Mouse (Mus musculus) MEL (cell line): ENCODE data around the gene Hace1. TPM values are rescaled to one million over a fixed set of nuclear protein-coding genes. Genes with fewer than 3 reads are reported as not detected.

Experiments
- DNase-seq: peaks from one replicate; pipeline ENCODE4 v3.0.0; 2011; ENCODE audit warnings: low read depth, low spot score
- H3K27ac ChIP-seq: 2 replicates; pipeline ENCODE4 v1.5.1; 2012; ENCODE audit warnings: low read depth, mild to moderate bottlenecking, control low read depth, low read length, moderate library complexity; ENCODE audit not compliant: control insufficient read depth
- H3K27me3 ChIP-seq, 2 experiments: fragments of 150-350 bp in 1 of 2; sonication (generic) in 1 of 2; 2 replicates each; pipeline ENCODE4 v1.6.1; 2012; ENCODE audit warnings: low read length in 2 of 2, mild to moderate bottlenecking in 2 of 2, improper control_type of control experiment in 1 of 2, moderate library complexity in 1 of 2; ENCODE audit not compliant: insufficient read depth in 2 of 2, control insufficient read depth in 1 of 2
- H3K36me3 ChIP-seq, 2 experiments: 2 replicates each; pipeline ENCODE4 v1.6.1; 2012 to 2014; ENCODE audit warnings: low read length in 2 of 2, improper control_type of control experiment in 1 of 2, inconsistent platforms in 1 of 2, mild to moderate bottlenecking in 1 of 2; ENCODE audit not compliant: insufficient read depth in 2 of 2, control insufficient read depth in 1 of 2
- H3K4me1 ChIP-seq, 2 experiments: fragments of 150-350 bp in 1 of 2; sonication (generic) in 1 of 2; 2 replicates each; pipeline ENCODE4 v1.6.1; 2012; ENCODE audit warnings: low read length in 2 of 2, improper control_type of control experiment in 1 of 2, mild to moderate bottlenecking in 1 of 2; ENCODE audit not compliant: insufficient read depth in 2 of 2, control insufficient read depth in 1 of 2
- H3K4me3 ChIP-seq, 2 experiments: fragments of 150-350 bp in 1 of 2; sonication (generic) in 1 of 2; 2 replicates each; pipeline ENCODE4 v1.5.1; 2012; ENCODE audit warnings: low read depth in 2 of 2, low read length in 2 of 2, mild to moderate bottlenecking in 2 of 2, moderate library complexity in 2 of 2, control low read depth in 1 of 2, improper control_type of control experiment in 1 of 2; ENCODE audit not compliant: control insufficient read depth in 1 of 2, insufficient read depth in 1 of 2
- H3K79me2 ChIP-seq: 2 replicates; pipeline ENCODE4 v1.6.1; 2012; ENCODE audit warnings: mild to moderate bottlenecking, low read length, moderate library complexity; ENCODE audit not compliant: control insufficient read depth, poor library complexity, insufficient read depth
- H3K9ac ChIP-seq: 2 replicates; pipeline ENCODE4 v1.6.1; 2012; ENCODE audit warnings: low read depth, mild to moderate bottlenecking, control low read depth, low read length, moderate library complexity; ENCODE audit not compliant: control insufficient read depth, poor library complexity, severe bottlenecking
- H3K9me3 ChIP-seq: fragments of 150-350 bp; sonication (generic); replicated peaks from 2 replicates; pipeline ENCODE4 v1.6.1; 2012; ENCODE audit warnings: mild to moderate bottlenecking, low read length, improper control_type of control experiment, moderate library complexity; ENCODE audit not compliant: insufficient read depth
- CHD1 ChIP-seq: IDR thresholded peaks from 2 replicates; pipeline ENCODE4 v1.6.1; 2012; ENCODE audit warnings: low read depth, mild to moderate bottlenecking, inconsistent platforms, low read length, improper control_type of control experiment
- CHD2 ChIP-seq: IDR thresholded peaks from 2 replicates; pipeline ENCODE4 v1.6.1; 2011; ENCODE audit warnings: low read length, improper control_type of control experiment
- E2F4 ChIP-seq: IDR thresholded peaks from 2 replicates; pipeline ENCODE4 v1.6.1; 2011; ENCODE audit warnings: low read depth, low read length, improper control_type of control experiment, borderline replicate concordance
- ELF1 ChIP-seq: IDR thresholded peaks from 2 replicates; pipeline ENCODE4 v1.6.1; 2014; ENCODE audit warnings: low read depth, mild to moderate bottlenecking, inconsistent platforms, low read length, improper control_type of control experiment, moderate library complexity
- EP300 ChIP-seq, 2 experiments: IDR thresholded peaks; 2 replicates each; pipeline ENCODE4 v1.6.1; 2011; ENCODE audit warnings: improper control_type of control experiment in 2 of 2, low read length in 2 of 2, low read depth in 1 of 2, mild to moderate bottlenecking in 1 of 2
- ETS1 ChIP-seq: IDR thresholded peaks from 2 replicates; pipeline ENCODE4 v1.6.1; 2012; ENCODE audit warnings: low read depth, mild to moderate bottlenecking, inconsistent platforms, low read length, improper control_type of control experiment, moderate library complexity
- GATA1 ChIP-seq: IDR thresholded peaks from 2 replicates; pipeline ENCODE4 v1.6.1; 2011; ENCODE audit warnings: low read depth, low read length, improper control_type of control experiment
- HCFC1 ChIP-seq: IDR thresholded peaks from 2 replicates; pipeline ENCODE4 v1.6.1; 2012; ENCODE audit warnings: low read depth, mild to moderate bottlenecking, inconsistent platforms, low read length, improper control_type of control experiment, moderate library complexity
- KAT2A ChIP-seq: conservative IDR thresholded peaks from 2 replicates; pipeline ENCODE4 v1.6.1; 2012; ENCODE audit warnings: low read depth, low read length, improper control_type of control experiment, inconsistent platforms
- MAZ ChIP-seq: IDR thresholded peaks from 2 replicates; pipeline ENCODE4 v1.6.1; 2012; ENCODE audit warnings: low read depth, mild to moderate bottlenecking, inconsistent platforms, low read length, improper control_type of control experiment
- MEF2A ChIP-seq: IDR thresholded peaks from 2 replicates; pipeline ENCODE4 v1.6.1; 2014; ENCODE audit warnings: low read depth, mild to moderate bottlenecking, inconsistent platforms, low read length, improper control_type of control experiment; ENCODE audit not compliant: poor library complexity, insufficient replicate concordance, severe bottlenecking; ENCODE audit errors: extremely low read depth
- MYC ChIP-seq: IDR thresholded peaks from 2 replicates; pipeline ENCODE4 v1.6.1; 2011; ENCODE audit warnings: low read depth, mild to moderate bottlenecking, low read length, improper control_type of control experiment, moderate library complexity
- NELFE ChIP-seq: IDR thresholded peaks from 2 replicates; pipeline ENCODE4 v1.6.1; 2011; ENCODE audit warnings: low read depth, low read length, improper control_type of control experiment
- NRF1 ChIP-seq: IDR thresholded peaks from 2 replicates; pipeline ENCODE4 v1.6.1; 2014; ENCODE audit warnings: low read depth, mild to moderate bottlenecking, inconsistent platforms, low read length, improper control_type of control experiment, moderate library complexity; ENCODE audit not compliant: poor library complexity, insufficient read depth, severe bottlenecking
- POLR2AphosphoS2 ChIP-seq: IDR thresholded peaks from 2 replicates; pipeline ENCODE4 v1.6.1; 2011; ENCODE audit warnings: low read length, improper control_type of control experiment
- RAD21 ChIP-seq: IDR thresholded peaks from 2 replicates; pipeline ENCODE4 v1.6.1; 2011; ENCODE audit warnings: mild to moderate bottlenecking, low read depth, low read length, improper control_type of control experiment
- RCOR1 ChIP-seq: IDR thresholded peaks from 2 replicates; pipeline ENCODE4 v1.6.1; 2012; ENCODE audit warnings: low read depth, mild to moderate bottlenecking, inconsistent platforms, low read length, improper control_type of control experiment
- SIN3A ChIP-seq: IDR thresholded peaks from 2 replicates; pipeline ENCODE4 v1.6.1; 2012; ENCODE audit warnings: low read length, improper control_type of control experiment, inconsistent platforms
- TBP ChIP-seq: IDR thresholded peaks from 2 replicates; pipeline ENCODE4 v1.8.0; 2011; ENCODE audit warnings: low read depth, low read length, improper control_type of control experiment
- USF2 ChIP-seq, 2 experiments: IDR thresholded peaks; 2 replicates each; pipeline ENCODE4 v1.6.1; 2011 to 2012; ENCODE audit warnings: improper control_type of control experiment in 2 of 2, low read length in 2 of 2, borderline replicate concordance in 1 of 2, inconsistent platforms in 1 of 2, low read depth in 1 of 2, mild to moderate bottlenecking in 1 of 2; ENCODE audit not compliant: insufficient read depth in 1 of 2
- ZC3H11A ChIP-seq: IDR thresholded peaks from 2 replicates; pipeline ENCODE4 v1.6.1; 2012; ENCODE audit warnings: low read depth, mild to moderate bottlenecking, inconsistent platforms, low read length, improper control_type of control experiment
- ZKSCAN1 ChIP-seq: IDR thresholded peaks from 2 replicates; pipeline ENCODE4 v1.6.1; 2012; ENCODE audit warnings: low read depth, mild to moderate bottlenecking, inconsistent platforms, low read length, improper control_type of control experiment, moderate library complexity
- ZMIZ1 ChIP-seq: IDR thresholded peaks from 2 replicates; pipeline ENCODE4 v1.6.1; 2012; ENCODE audit warnings: low read depth, mild to moderate bottlenecking, inconsistent platforms, low read length, improper control_type of control experiment, moderate library complexity
- ZNF384 ChIP-seq: IDR thresholded peaks from 2 replicates; pipeline ENCODE4 v1.6.1; 2012; ENCODE audit warnings: low read depth, mild to moderate bottlenecking, inconsistent platforms, low read length, improper control_type of control experiment
- polyA plus RNA-seq, 2 experiments: library from polyadenylated mRNA; stranded (reverse) in 1 of 2; unstranded in 1 of 2; fragments of >175 nt in 1 of 2; fragments of >200 nt in 1 of 2; gene quantifications; 2 replicates each; pipeline versions ENCODE4 v1.2.1 to v1.2.4; 2012; ENCODE audit warnings: low replicate concordance in 2 of 2, low read depth in 1 of 2; ENCODE audit not compliant: insufficient read length in 2 of 2, insufficient read depth in 1 of 2, missing spikeins in 1 of 2
- total RNA-seq: library from RNA; depleted of rRNA; stranded (reverse); fragments of 300-350 nt; gene quantifications from 2 replicates; pipeline ENCODE4 v1.2.3, GENCODE M21; 2012

Gene Hace1
- total and polyA plus RNA-seq, 3 experiments = 7.6 to 10.1 TPM; not detected in 1

DNA sequence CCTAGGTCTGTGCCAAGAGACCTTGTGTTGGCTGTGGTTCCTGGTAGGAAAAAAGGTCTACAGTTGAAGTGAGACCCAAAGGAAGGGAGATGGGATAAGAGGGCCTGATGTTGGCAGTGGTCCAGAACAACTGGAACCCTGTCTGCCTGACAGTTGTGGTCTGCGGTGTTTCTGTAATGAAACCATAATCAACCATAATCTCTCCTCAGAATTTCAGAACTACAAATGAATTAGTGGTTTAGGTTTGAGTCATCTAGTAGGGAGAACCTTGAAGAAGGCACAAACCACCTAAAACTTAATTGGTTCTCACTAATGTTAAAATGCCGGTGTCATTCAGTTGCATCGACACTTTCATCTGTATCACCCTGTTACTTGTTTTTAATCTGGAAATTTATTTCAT is 133.2 kb downstream of the Hace1 start:
- Histone ChIP-seq H3K36me3 (peaks cover 0 to 4% of the 10 kb centered on the region in 2 experiments; a peak in 1 of 4 replicates), H3K9ac (no peak overlapping the region), H3K27ac (no peak overlapping the region), H3K4me3 (no peak overlapping the region), H3K9me3 (no peaks in the 10 kb centered on the region), H3K79me2 (no peaks in the 10 kb centered on the region), H3K4me1 (peaks cover 2 to 6% of the 10 kb centered on the region in 2 experiments; a peak in 2 of 4 replicates), H3K27me3 (no peaks in the 10 kb centered on the region)
- DNase-seq = peak; percentile 67
- 0 out of 2 replicates have a peak, but pooled peaks have one; percentile 36 for TF ChIP-seq GATA1
- TF ChIP-seq ETS1 = 0 out of 2 replicates have a peak, but pooled peaks have one; percentile 30
- TF ChIP-seq ZC3H11A = no peak
- 0 out of 2 replicates have a peak, but pooled peaks have one; percentile 24 for TF ChIP-seq RCOR1
- TF ChIP-seq EP300 (IDR thresholded peaks at IDR 0.05; ENCODE audit: low read depth in 1 of 2, low read length in 2 of 2) = peak; percentile 29 to 52; a peak in 3 of 4 replicates
- no peak for TF ChIP-seq NRF1

DNA sequence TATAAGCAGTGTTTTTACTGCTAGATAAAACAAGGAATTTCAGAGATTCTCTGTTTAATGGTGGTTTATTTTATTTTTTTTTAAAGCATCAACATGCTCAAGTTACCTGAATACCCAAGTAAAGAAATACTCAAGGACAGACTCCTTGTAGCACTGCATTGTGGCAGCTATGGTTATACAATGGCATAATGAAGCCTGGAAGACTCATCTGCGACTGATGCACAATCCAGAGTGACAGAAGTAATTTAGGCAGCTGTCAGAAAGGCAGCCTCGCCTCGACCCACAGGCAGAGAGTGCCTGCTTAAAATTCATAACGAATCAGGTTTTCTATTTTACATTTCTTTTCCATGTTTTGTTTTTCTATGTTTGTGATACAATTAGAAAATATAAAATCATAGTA is 133.7 kb downstream of the Hace1 start:
- TF ChIP-seq MEF2A (no peak), ZC3H11A (no peak), SIN3A (no peak), RAD21 (no peak), KAT2A (no peak), ZNF384 (no peak), NELFE (no peak), MAZ (no peak), USF2 (IDR thresholded peaks at IDR 0.05; ENCODE audit: borderline replicate concordance in 1 of 2, insufficient read depth in 1 of 2, low read depth in 1 of 2, low read length in 2 of 2) (no peak), POLR2AphosphoS2 (no peak), CHD1 (no peak), E2F4 (no peak), HCFC1 (no peak), NRF1 (no peak), CHD2 (no peak), ZKSCAN1 (no peak), ELF1 (no peak), ZMIZ1 (no peak), TBP (no peak), MYC (no peak)
- Histone ChIP-seq H3K4me3 (no peak overlapping the region), H3K4me1 (peaks cover 2 to 6% of the 10 kb centered on the region in 2 experiments; a peak in 2 of 4 replicates), H3K9ac (no peak overlapping the region), H3K27ac (no peak overlapping the region), H3K36me3 (peaks cover 0 to 4% of the 10 kb centered on the region in 2 experiments; a peak in 1 of 4 replicates), H3K27me3 (no peaks in the 10 kb centered on the region), H3K79me2 (no peaks in the 10 kb centered on the region), H3K9me3 (no peaks in the 10 kb centered on the region)
- no peak for DNase-seq
